Mouse (Mus musculus) CH12.LX (cell line): ENCODE measurements around the gene Zpbp2. TPM values are rescaled to one million over a fixed set of nuclear protein-coding genes. Genes with fewer than 3 reads are reported as not detected.

ENCODE experiments used
- DNase-seq: peaks from one replicate; pipeline ENCODE4 v3.0.0-alpha.2; 2013; ENCODE audit errors: extremely low read depth
- H3K27ac ChIP-seq: 2 replicates; pipeline ENCODE4 v1.5.1; 2012; ENCODE audit warnings: low read depth, mild to moderate bottlenecking, control low read depth, moderate library complexity; ENCODE audit not compliant: insufficient read depth
- H3K27me3 ChIP-seq: replicated peaks from 2 replicates; pipeline ENCODE3; 2012; ENCODE audit warnings: inconsistent platforms
- H3K36me3 ChIP-seq, 2 experiments: replicated peaks in 1 of 2; 2 replicates each; pipeline versions ENCODE3 to v1.6.1; 2012; ENCODE audit warnings: inconsistent platforms in 1 of 2, low read length in 1 of 2, mild to moderate bottlenecking in 1 of 2, mixed read lengths in 1 of 2, moderate library complexity in 1 of 2; ENCODE audit not compliant: control insufficient read depth in 1 of 2, insufficient read depth in 1 of 2
- H3K4me1 ChIP-seq, 2 experiments: 2 replicates each; pipeline ENCODE4 v1.6.1; 2012; ENCODE audit warnings: inconsistent platforms in 1 of 2, moderate library complexity in 1 of 2; ENCODE audit not compliant: insufficient read depth in 2 of 2, control insufficient read depth in 1 of 2
- H3K4me2 ChIP-seq: 2 replicates; pipeline ENCODE4 v1.6.1; 2012; ENCODE audit warnings: low read depth, mild to moderate bottlenecking, control low read depth; ENCODE audit not compliant: poor library complexity, insufficient read depth, severe bottlenecking
- H3K4me3 ChIP-seq, 3 experiments: fragments of 150-350 bp in 1 of 3; sonication (generic) in 1 of 3; replicated peaks in 1 of 3; 2 replicates each; pipeline versions ENCODE3 to v1.5.1; 2011 to 2012; ENCODE audit warnings: low read depth in 2 of 3, low read length in 2 of 3, mild to moderate bottlenecking in 2 of 3, moderate library complexity in 2 of 3, control low read depth in 1 of 3, improper control_type of control experiment in 1 of 3, inconsistent platforms in 1 of 3, mixed read lengths in 1 of 3; ENCODE audit not compliant: poor library complexity in 1 of 3
- H3K79me2 ChIP-seq: replicated peaks from 2 replicates; pipeline ENCODE4 v1.6.1; 2012; ENCODE audit warnings: mild to moderate bottlenecking, moderate library complexity; ENCODE audit not compliant: control insufficient read depth, poor library complexity, insufficient read depth, severe bottlenecking; ENCODE audit errors: extremely low read depth
- H3K9ac ChIP-seq: 2 replicates; pipeline ENCODE4 v1.6.1; 2012; ENCODE audit warnings: low read depth, mild to moderate bottlenecking, control low read depth, moderate library complexity; ENCODE audit not compliant: insufficient read depth
- H3K9me3 ChIP-seq: replicated peaks from 2 replicates; pipeline ENCODE3; 2012; ENCODE audit warnings: low read length, inconsistent platforms, mixed read lengths
- BHLHE40 ChIP-seq: IDR thresholded peaks from 2 replicates; pipeline ENCODE4 v1.6.1; 2011; ENCODE audit warnings: mild to moderate bottlenecking, low read depth, low read length, improper control_type of control experiment
- CHD1 ChIP-seq: IDR thresholded peaks from 2 replicates; pipeline ENCODE4 v1.6.1; 2012; ENCODE audit warnings: low read depth, low read length, improper control_type of control experiment, inconsistent platforms
- CHD2 ChIP-seq: IDR thresholded peaks from 2 replicates; pipeline ENCODE4 v1.6.1; 2011; ENCODE audit warnings: low read length, improper control_type of control experiment
- CTCF ChIP-seq, 2 experiments: IDR thresholded peaks in 1 of 2; conservative IDR thresholded peaks in 1 of 2; 2 replicates each; pipeline ENCODE4 v1.5.1; 2011 to 2012; ENCODE audit warnings: low read depth in 2 of 2, low read length in 2 of 2, improper control_type of control experiment in 1 of 2, inconsistent platforms in 1 of 2, mild to moderate bottlenecking in 1 of 2, moderate library complexity in 1 of 2
- E2F4 ChIP-seq: IDR thresholded peaks from 2 replicates; pipeline ENCODE4 v1.6.1; 2011; ENCODE audit warnings: low read depth, low read length, improper control_type of control experiment; ENCODE audit not compliant: insufficient replicate concordance
- ELF1 ChIP-seq: IDR thresholded peaks from 2 replicates; pipeline ENCODE4 v1.6.1; 2014; ENCODE audit warnings: low read depth, mild to moderate bottlenecking, inconsistent platforms, low read length, improper control_type of control experiment
- ETS1 ChIP-seq: conservative IDR thresholded peaks from 2 replicates; pipeline ENCODE4 v1.6.1; 2012; ENCODE audit warnings: low read depth, mild to moderate bottlenecking, inconsistent platforms, low read length, improper control_type of control experiment, moderate library complexity
- GABPA ChIP-seq: IDR thresholded peaks from 2 replicates; pipeline ENCODE4 v1.6.1; 2012; ENCODE audit warnings: low read depth, low read length, improper control_type of control experiment, inconsistent platforms; ENCODE audit not compliant: insufficient replicate concordance
- HCFC1 ChIP-seq: IDR thresholded peaks from 2 replicates; pipeline ENCODE4 v1.6.1; 2012; ENCODE audit warnings: low read depth, mild to moderate bottlenecking, inconsistent platforms, low read length, improper control_type of control experiment
- IRF4 ChIP-seq: IDR thresholded peaks from 2 replicates; pipeline ENCODE4 v1.6.1; 2014; ENCODE audit warnings: low read depth, mild to moderate bottlenecking, inconsistent platforms, low read length, improper control_type of control experiment
- JUN ChIP-seq: IDR thresholded peaks from 2 replicates; pipeline ENCODE4 v1.6.1; 2011; ENCODE audit warnings: low read depth, mild to moderate bottlenecking, low read length, improper control_type of control experiment, moderate library complexity; ENCODE audit not compliant: insufficient read depth
- JUND ChIP-seq: conservative IDR thresholded peaks from 2 replicates; pipeline ENCODE4 v1.6.1; 2011; ENCODE audit warnings: low read depth, low read length, improper control_type of control experiment
- KAT2A ChIP-seq: IDR thresholded peaks from 2 replicates; pipeline ENCODE4 v1.6.1; 2012; ENCODE audit warnings: low read length, improper control_type of control experiment, inconsistent platforms; ENCODE audit not compliant: insufficient replicate concordance
- MAFK ChIP-seq: IDR thresholded peaks from 2 replicates; pipeline ENCODE4 v1.6.1; 2011; ENCODE audit warnings: low read length, improper control_type of control experiment; ENCODE audit not compliant: insufficient replicate concordance
- MAX ChIP-seq: IDR thresholded peaks from 2 replicates; pipeline ENCODE4 v1.6.1; 2011; ENCODE audit warnings: low read length, improper control_type of control experiment
- MAZ ChIP-seq: IDR thresholded peaks from 2 replicates; pipeline ENCODE4 v1.6.1; 2012; ENCODE audit warnings: low read depth, mild to moderate bottlenecking, inconsistent platforms, low read length, improper control_type of control experiment, moderate library complexity
- MEF2A ChIP-seq: IDR thresholded peaks from 2 replicates; pipeline ENCODE4 v1.6.1; 2014; ENCODE audit warnings: low read depth, mild to moderate bottlenecking, inconsistent platforms, low read length, improper control_type of control experiment, borderline replicate concordance
- MXI1 ChIP-seq: IDR thresholded peaks from 2 replicates; pipeline ENCODE4 v1.6.1; 2011; ENCODE audit warnings: mild to moderate bottlenecking, low read depth, low read length, improper control_type of control experiment
- MYC ChIP-seq: IDR thresholded peaks from 2 replicates; pipeline ENCODE4 v1.6.1; 2011; ENCODE audit warnings: low read depth, mild to moderate bottlenecking, improper control_type of control experiment, low read length
- NELFE ChIP-seq: IDR thresholded peaks from 2 replicates; pipeline ENCODE4 v1.6.1; 2011; ENCODE audit warnings: low read depth, low read length, improper control_type of control experiment
- NRF1 ChIP-seq: IDR thresholded peaks from 2 replicates; pipeline ENCODE4 v1.6.1; 2014; ENCODE audit warnings: low read depth, mild to moderate bottlenecking, inconsistent platforms, low read length, improper control_type of control experiment, moderate library complexity
- PAX5 ChIP-seq: IDR thresholded peaks from 2 replicates; pipeline ENCODE4 v1.6.1; 2012; ENCODE audit warnings: low read length, inconsistent platforms, mixed read lengths
- POLR2A ChIP-seq: IDR thresholded peaks from 2 replicates; pipeline ENCODE4 v1.6.1; 2011; ENCODE audit warnings: low read depth, mild to moderate bottlenecking, improper control_type of control experiment, low read length
- POLR2AphosphoS2 ChIP-seq: IDR thresholded peaks from 2 replicates; pipeline ENCODE4 v1.6.1; 2011; ENCODE audit warnings: low read depth, low read length, improper control_type of control experiment
- RAD21 ChIP-seq: IDR thresholded peaks from 2 replicates; pipeline ENCODE4 v1.6.1; 2011; ENCODE audit warnings: low read depth, mild to moderate bottlenecking, low read length, improper control_type of control experiment, moderate library complexity
- RCOR1 ChIP-seq: conservative IDR thresholded peaks from 2 replicates; pipeline ENCODE4 v1.6.1; 2012; ENCODE audit warnings: low read depth, mild to moderate bottlenecking, inconsistent platforms, low read length, improper control_type of control experiment
- SIN3A ChIP-seq: IDR thresholded peaks from 2 replicates; pipeline ENCODE4 v1.6.1; 2012; ENCODE audit warnings: low read length, improper control_type of control experiment, inconsistent platforms
- SMC3 ChIP-seq: IDR thresholded peaks from 2 replicates; pipeline ENCODE4 v1.6.1; 2011; ENCODE audit warnings: low read depth, low read length, improper control_type of control experiment
- TBP ChIP-seq: conservative IDR thresholded peaks from 2 replicates; pipeline ENCODE4 v1.6.1; 2011; ENCODE audit warnings: low read depth, low read length, improper control_type of control experiment
- TCF12 ChIP-seq: IDR thresholded peaks from 2 replicates; pipeline ENCODE4 v1.6.1; 2014; ENCODE audit warnings: low read depth, mild to moderate bottlenecking, inconsistent platforms, low read length, improper control_type of control experiment
- UBTF ChIP-seq: IDR thresholded peaks from 2 replicates; pipeline ENCODE4 v1.6.1; 2012; ENCODE audit warnings: low read depth, mild to moderate bottlenecking, inconsistent platforms, low read length, improper control_type of control experiment, moderate library complexity
- USF1 ChIP-seq: IDR thresholded peaks from 2 replicates; pipeline ENCODE4 v1.6.1; 2014; ENCODE audit warnings: low read depth, mild to moderate bottlenecking, inconsistent platforms, low read length, improper control_type of control experiment
- USF2 ChIP-seq: conservative IDR thresholded peaks from 2 replicates; pipeline ENCODE4 v1.6.1; 2011; ENCODE audit warnings: low read depth, low read length, improper control_type of control experiment
- ZC3H11A ChIP-seq: IDR thresholded peaks from 2 replicates; pipeline ENCODE4 v1.6.1; 2012; ENCODE audit warnings: low read depth, mild to moderate bottlenecking, inconsistent platforms, low read length, improper control_type of control experiment
- ZKSCAN1 ChIP-seq: IDR thresholded peaks from 2 replicates; pipeline ENCODE4 v1.6.1; 2012; ENCODE audit warnings: low read depth, inconsistent platforms, low read length, improper control_type of control experiment, borderline replicate concordance
- ZMIZ1 ChIP-seq: IDR thresholded peaks from 2 replicates; pipeline ENCODE4 v1.6.1; 2012; ENCODE audit warnings: low read depth, mild to moderate bottlenecking, inconsistent platforms, low read length, improper control_type of control experiment
- ZNF384 ChIP-seq: IDR thresholded peaks from 2 replicates; pipeline ENCODE4 v1.6.1; 2012; ENCODE audit warnings: low read depth, low read length, improper control_type of control experiment, inconsistent platforms
- dilution Hi-C: fragments of 300-500 bp; cut with MboI; formaldehyde crosslinking; loops from 2 replicates; pipeline ENCODE4 v1.14.3; 2020; ENCODE audit warnings: low sequenced_read_pairs; ENCODE audit not compliant: extremely low pct_unique_long_range_greater_than_20kb, extremely low pct_ligation_motif_present
- in situ Hi-C: fragments of 300-500 bp; cut with MboI; formaldehyde crosslinking; loops from 3 replicates; pipeline ENCODE4 v1.14.3; 2019; ENCODE audit warnings: low sequenced_read_pairs, low pct_ligation_motif_present, low pct_unique_long_range_greater_than_20kb, mixed read lengths
- polyA plus RNA-seq: library from polyadenylated mRNA; unstranded; fragments of >175 nt; gene quantifications from 2 replicates; pipeline ENCODE4 v1.2.1, GENCODE M21; 2012; ENCODE audit warnings: low read depth; ENCODE audit not compliant: insufficient read length
- total RNA-seq, 2 experiments: library from RNA; depleted of rRNA; stranded (reverse); fragments of 300-350 nt in 1 of 2; fragments of >200 nt in 1 of 2; gene quantifications; 2 replicates each; pipeline ENCODE4 v1.2.3; 2012 to 2014

The Zpbp2 gene
- 3.1 and 3.9 TPM in 2 replicates for total RNA-seq (2012; rRNA removed)
- total RNA-seq (2014; rRNA removed), result 3.2 and 5.0 TPM in 2 replicates
- 3.0 and 3.7 TPM in 2 replicates for polyA plus RNA-seq

- DNase-seq, result peak; percentile 97
- Histone ChIP-seq H3K9me3 (peaks cover 3% of the 10 kb centered on the region), H3K4me1 (peaks cover 2 to 52% of the 10 kb centered on the region in 2 experiments; a peak in 3 of 4 replicates), H3K4me3 (peak within 1 kb of the TSS; percentile 70 to 87 (median 70)), H3K27ac (peak within 1 kb of the TSS; percentile 88), H3K27me3 (no peaks in the 10 kb centered on the region), H3K4me2 (peak within 1 kb of the TSS; percentile 81), H3K79me2 (peaks cover 9% of the 10 kb centered on the region), H3K9ac (peak within 1 kb of the TSS; percentile 88), H3K36me3 (no peaks in the 10 kb centered on the region)
- dilution Hi-C loops (no loop called here), in situ Hi-C loops (loop anchor here (5.0 kb wide), 2 partner anchors 36 to 81 kb away; partner anchors contain the start of gene Ormdl3)
- peak; percentile 78 for TF ChIP-seq ELF1
- TF ChIP-seq BHLHE40, result no peak
- TF ChIP-seq NELFE, result peak; percentile 66
- TF ChIP-seq TCF12, result peak; percentile 70
- no peak; the same call in 1 of the 2 replicates for TF ChIP-seq JUN
- TF ChIP-seq MAX, result no peak
- no peak for TF ChIP-seq USF2
- TF ChIP-seq MXI1, result no peak; the same call in 1 of the 2 replicates
- TF ChIP-seq NRF1, result peak; percentile 96
- TF ChIP-seq TBP, result peak; percentile 79
- TF ChIP-seq SIN3A, result no peak; the same call in 1 of the 2 replicates
- TF ChIP-seq HCFC1, result no peak; the same call in 1 of the 2 replicates
- 0 out of 2 replicates have a peak, but pooled peaks have one; percentile 11 for TF ChIP-seq ETS1
- peak; percentile 24; the same call in 1 of the 2 replicates for TF ChIP-seq IRF4
- TF ChIP-seq CTCF (conservative IDR thresholded peaks at IDR 0.05 in 1 of 2, IDR thresholded peaks at IDR 0.05 in 1 of 2; ENCODE audit: low read depth in 2 of 2, low read length in 2 of 2), result no peak
- no peak for TF ChIP-seq ZNF384
- no peak for TF ChIP-seq CHD2
- peak; percentile 21 for TF ChIP-seq MAZ
- no peak for TF ChIP-seq SMC3
- no peak for TF ChIP-seq JUND
- peak; percentile 25 for TF ChIP-seq USF1
- TF ChIP-seq MEF2A, result no peak
- TF ChIP-seq UBTF, result no peak
- peak; percentile 17; the same call in 1 of the 2 replicates for TF ChIP-seq ZMIZ1
- TF ChIP-seq ZKSCAN1, result no peak
- TF ChIP-seq RCOR1, result no peak; the same call in 1 of the 2 replicates
- no peak for TF ChIP-seq GABPA
- peak; percentile 6; the same call in 1 of the 2 replicates for TF ChIP-seq POLR2AphosphoS2
- no peak for TF ChIP-seq CHD1
- TF ChIP-seq MAFK, result no peak
- no peak for TF ChIP-seq KAT2A
- TF ChIP-seq PAX5, result no peak
- TF ChIP-seq ZC3H11A, result no peak
- TF ChIP-seq MYC, result no peak
- TF ChIP-seq E2F4, result no peak
- TF ChIP-seq RAD21, result no peak
- TF ChIP-seq POLR2A, result peak; percentile 70; the same call in 1 of the 2 replicates
Measured at GRCm38 (mm10) chr11:98550975-98551828, at the start of gene Zpbp2. Gene Zpbp2 (plus strand): TSS chr11:98551097.
